Mouse (Mus musculus) cerebellum, adult 2 months (tissue): ENCODE data around the gene Fxyd5. TPM values are rescaled to one million over a fixed set of nuclear protein-coding genes. Genes with fewer than 3 reads are reported as not detected.

Source experiments
- DNase-seq, 2 experiments: peaks; one replicate each; pipeline ENCODE4 v3.0.0; 2021
- H3K27ac ChIP-seq: fragments of 200-500 bp; 2 replicates; pipeline ENCODE4 v1.5.1; 2012; ENCODE audit warnings: low read length, control low read depth, inconsistent platforms; ENCODE audit not compliant: insufficient read depth
- H3K27me3 ChIP-seq: fragments of 200-500 bp; 2 replicates; pipeline ENCODE4 v1.6.1; 2012; ENCODE audit warnings: inconsistent platforms, mild to moderate bottlenecking, low read length, moderate library complexity; ENCODE audit not compliant: control insufficient read depth, insufficient read depth
- H3K4me1 ChIP-seq: fragments of 200-500 bp; 2 replicates; pipeline ENCODE4 v1.6.1; 2011; ENCODE audit warnings: low read length; ENCODE audit not compliant: control insufficient read depth, insufficient read depth
- H3K4me3 ChIP-seq: fragments of 200-500 bp; replicated peaks from 2 replicates; pipeline ENCODE3; 2011; ENCODE audit warnings: mild to moderate bottlenecking, low read depth, low read length, control low read depth; ENCODE audit not compliant: insufficient read depth
- CTCF ChIP-seq: fragments of 200-500 bp; IDR thresholded peaks from 2 replicates; pipeline ENCODE4 v1.5.1; 2011; ENCODE audit warnings: low read depth, mild to moderate bottlenecking, control low read depth, low read length, moderate library complexity, borderline replicate concordance; ENCODE audit not compliant: insufficient read depth
- POLR2A ChIP-seq: fragments of 200-500 bp; IDR thresholded peaks from 2 replicates; pipeline ENCODE4 v1.6.1; 2011; ENCODE audit warnings: low read length, control low read depth, borderline replicate concordance; ENCODE audit not compliant: insufficient read depth
- WGBS: fragments of 180-500 bp; shearing (Covaris S2); methylation state at CpG from one replicate; pipeline ENCODE4 v1.1.7; 2018; 5-methylcytosine and 5-hydroxymethylcytosine counted together
- polyA plus RNA-seq: library from polyadenylated mRNA; depleted of rRNA; stranded (reverse); fragments of >200 nt; gene quantifications from 2 replicates; pipeline ENCODE4 v1.2.3, GENCODE M21; 2012

Fxyd5 gene
- polyA plus RNA-seq, 1 experiment = 9.0 TPM

DNA sequence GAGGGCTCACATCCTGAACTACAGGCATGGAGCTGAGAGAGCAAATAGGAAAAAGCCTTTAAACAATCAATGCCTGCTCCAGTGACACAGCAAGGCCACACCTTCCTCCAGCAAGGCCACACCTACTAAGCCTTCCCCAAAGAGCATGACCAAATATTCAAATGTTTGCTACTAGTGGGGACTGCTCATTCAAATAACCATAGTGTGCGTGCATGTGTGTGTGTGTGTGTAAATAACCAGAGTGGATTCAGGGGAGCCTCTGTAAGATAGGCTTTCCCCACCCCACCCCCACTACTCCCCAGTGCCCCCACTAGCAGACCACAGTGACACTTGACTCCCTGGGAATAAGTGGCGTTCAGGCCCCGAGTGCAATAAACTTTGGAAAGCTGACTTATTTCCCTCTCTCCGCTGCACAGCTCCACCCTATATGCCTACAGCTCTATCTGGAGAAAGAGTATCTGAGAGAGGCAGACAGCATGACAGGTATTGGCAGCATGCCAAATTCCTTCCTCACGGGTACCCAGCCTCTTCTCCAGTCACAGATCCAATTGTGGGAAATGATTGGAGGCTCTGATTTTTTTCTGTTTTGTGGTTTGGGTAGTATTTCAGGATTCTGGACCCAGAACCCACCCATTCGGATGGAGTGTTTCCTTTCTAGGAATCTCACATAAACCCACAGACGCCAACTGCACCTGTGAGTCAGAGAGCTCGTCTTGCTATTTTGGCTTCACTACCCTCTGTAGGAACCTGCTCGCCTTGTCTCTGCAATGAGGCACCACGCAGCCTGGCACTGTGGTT, 25.0 kb downstream of the Fxyd5 start:
- Histone ChIP-seq H3K4me3 (no peak overlapping the region), H3K4me1 (no peaks in the 10 kb centered on the region), H3K27ac (no peak overlapping the region), H3K27me3 (no peaks in the 10 kb centered on the region)
- TF ChIP-seq POLR2A = no peak
- no peak for TF ChIP-seq CTCF
- peak in 1 of 2 experiments; percentile 13 for DNase-seq
- WGBS = 28% methylated on average over 10 of the region's 10 CpGs

GRCm38 (mm10) chr7:31012971-31013370, 29.3 kb downstream of the Fxyd5 start:
- Histone ChIP-seq H3K4me1 (no peaks in the 10 kb centered on the region), H3K27ac (no peak overlapping the region), H3K27me3 (no peaks in the 10 kb centered on the region), H3K4me3 (no peak overlapping the region)
- no peak for DNase-seq
- WGBS = 19% methylated on average over 5 of the region's 5 CpGs
- TF ChIP-seq POLR2A = no peak
- no peak for TF ChIP-seq CTCF

DNA sequence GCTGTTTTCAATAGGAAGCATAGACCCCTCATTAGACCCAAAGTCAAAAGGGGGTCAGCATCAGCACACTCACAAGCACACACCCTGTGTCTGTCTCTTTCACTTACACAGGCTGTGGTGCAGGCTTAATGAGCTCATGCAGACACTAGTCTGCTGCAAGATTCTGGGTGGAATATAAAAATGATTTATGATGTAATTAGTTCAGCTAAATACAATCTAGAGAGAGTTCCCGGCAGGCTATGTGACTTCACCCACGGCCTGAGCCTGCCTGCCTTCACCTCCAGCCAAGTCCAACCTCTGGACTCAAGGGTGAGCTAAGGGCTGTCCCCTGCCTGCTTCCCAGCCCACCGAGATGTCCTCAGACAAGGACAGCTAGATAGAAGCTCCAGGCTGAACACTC, 33.4 kb downstream of the Fxyd5 start:
- Histone ChIP-seq H3K4me3 (no peak overlapping the region), H3K27me3 (no peaks in the 10 kb centered on the region), H3K27ac (no peak overlapping the region), H3K4me1 (no peaks in the 10 kb centered on the region)
- no peak for TF ChIP-seq POLR2A
- no peak for TF ChIP-seq CTCF
- no peak for DNase-seq
- 85% methylated on average over 3 of the region's 3 CpGs for WGBS

DNA sequence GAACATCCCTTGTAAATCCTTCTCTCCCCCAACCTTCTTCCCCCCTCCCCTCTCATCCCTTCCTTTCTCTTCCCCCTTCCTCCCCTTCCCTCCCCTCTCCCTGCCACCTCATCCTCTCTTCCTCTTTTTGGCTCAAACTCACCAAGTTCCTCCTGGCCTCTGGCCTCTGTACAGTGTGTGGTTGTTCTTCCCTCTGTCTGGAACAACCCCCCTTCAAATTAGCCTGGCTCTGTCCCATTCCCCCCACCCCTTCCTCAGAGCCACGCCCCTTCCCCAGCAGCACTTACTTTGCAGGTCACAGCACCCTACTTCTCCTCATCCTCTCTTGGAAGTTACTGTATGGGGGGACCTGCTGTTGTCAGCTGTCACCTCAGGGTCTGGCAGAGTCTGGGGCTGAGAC, 34.1 kb downstream of the Fxyd5 start:
- H3K27ac ChIP-seq = no peak overlapping the region
- TF ChIP-seq CTCF (no peak), POLR2A (no peak)
- 78% methylated on average over 1 of the region's 1 CpGs for WGBS

GRCm38 (mm10) chr7:31007775-31008174, 34.5 kb downstream of the Fxyd5 start:
- H3K4me3 ChIP-seq = no peak overlapping the region

More for the DNA sequence above, 34.1 kb downstream of the Fxyd5 start:
- Histone ChIP-seq H3K4me1 (no peaks in the 10 kb centered on the region), H3K27me3 (no peaks in the 10 kb centered on the region), H3K4me3 (no peak overlapping the region)
- no peak for DNase-seq

GRCm38 (mm10) chr7:31002650-31003049, 39.6 kb downstream of the Fxyd5 start:
- TF ChIP-seq CTCF (no peak), POLR2A (no peak)
- no peak for DNase-seq
- Histone ChIP-seq H3K27ac (no peak overlapping the region), H3K4me3 (no peak overlapping the region), H3K27me3 (no peaks in the 10 kb centered on the region), H3K4me1 (peaks cover 6% of the 10 kb centered on the region)
- 83% methylated on average over 8 of the region's 8 CpGs for WGBS

More at GRCm38 (mm10) chr7:31007775-31008174, 34.5 kb downstream of the Fxyd5 start:
- no peaks in the 10 kb centered on the region for H3K4me1 ChIP-seq
- 87% methylated on average over 1 of the region's 1 CpGs for WGBS
- no peak for TF ChIP-seq POLR2A
- no peak for TF ChIP-seq CTCF
- no peaks in the 10 kb centered on the region for H3K27me3 ChIP-seq
- no peak overlapping the region for H3K27ac ChIP-seq
- no peak for DNase-seq

- WGBS = 1% methylated on average over 7 of the region's 7 CpGs
- peaks cover 6% of the 10 kb centered on the region for H3K4me1 ChIP-seq
- H3K27ac ChIP-seq = no peak overlapping the region
- TF ChIP-seq POLR2A = no peak
- TF ChIP-seq CTCF = no peak
- H3K4me3 ChIP-seq = no peak overlapping the region
- H3K27me3 ChIP-seq = no peaks in the 10 kb centered on the region
- DNase-seq = peak; percentile 47 to 72
These were observed 41.7 kb downstream of the Fxyd5 start for GRCm38 (mm10) chr7:31000505-31001020.

- Histone ChIP-seq H3K27ac (no peak overlapping the region), H3K4me1 (peaks cover 6% of the 10 kb centered on the region), H3K27me3 (no peaks in the 10 kb centered on the region), H3K4me3 (no peak overlapping the region)
- WGBS = 93% methylated on average over 2 of the region's 2 CpGs
- no peak for DNase-seq
- TF ChIP-seq CTCF (no peak), POLR2A (no peak)
These were observed 45.8 kb downstream of the Fxyd5 start for GRCm38 (mm10) chr7:30996491-30996890.
